Mouse (Mus musculus) embryonic facial prominence, embryonic 11.5 days (tissue): ENCODE measurements around the gene Pex11b. TPM values are rescaled to one million over a fixed set of nuclear protein-coding genes. Genes with fewer than 3 reads are reported as not detected.
"Not testable (repeated sequence)": the region's sequence is repeated elsewhere in the genome, so short reads cannot be mapped to it uniquely, and the experiment has no call there.

ENCODE experiments used
- ATAC-seq: fragments of 200-750 bp; cut with Nextera tagmentation; replicated peaks from 2 replicates; pipeline ENCODE4 v1.8.0; 2017; ENCODE audit warnings: low read depth; ENCODE audit not compliant: insufficient number of reproducible peaks, low FRiP score, low TSS enrichment
- DNase-seq: peaks from one replicate; pipeline ENCODE4 v3.0.0-alpha.2; 2015; ENCODE audit warnings: low spot score
- H3K27ac ChIP-seq: fragments of 300-500 bp; sonication (generic); replicated peaks from 2 replicates; pipeline ENCODE4 v1.5.1; 2014; ENCODE audit warnings: mild to moderate bottlenecking, low read depth, low read length, control low read depth
- H3K27me3 ChIP-seq: fragments of 300-500 bp; sonication (generic); 2 replicates; pipeline ENCODE4 v1.6.1; 2014; ENCODE audit warnings: mild to moderate bottlenecking, low read length, moderate library complexity, mixed read lengths; ENCODE audit not compliant: control insufficient read depth, insufficient read depth
- H3K36me3 ChIP-seq: fragments of 300-500 bp; sonication (generic); replicated peaks from 2 replicates; pipeline ENCODE4 v1.6.1; 2014; ENCODE audit warnings: low read depth, mild to moderate bottlenecking, low read length, moderate library complexity, mixed read lengths; ENCODE audit not compliant: control insufficient read depth, insufficient read depth
- H3K4me1 ChIP-seq: fragments of 300-500 bp; sonication (generic); 2 replicates; pipeline ENCODE4 v1.6.1; 2014; ENCODE audit warnings: low read length, mixed read lengths; ENCODE audit not compliant: control insufficient read depth, insufficient read depth
- H3K4me2 ChIP-seq: fragments of 300-500 bp; sonication (generic); 2 replicates; pipeline ENCODE4 v1.6.1; 2014; ENCODE audit warnings: low read depth, mild to moderate bottlenecking, control low read depth, low read length, moderate library complexity
- H3K4me3 ChIP-seq: fragments of 300-500 bp; sonication (generic); 2 replicates; pipeline ENCODE4 v1.5.1; 2014; ENCODE audit warnings: low read depth, low read length, control low read depth
- H3K9ac ChIP-seq: fragments of 300-500 bp; sonication (generic); replicated peaks from 2 replicates; pipeline ENCODE4 v1.6.1; 2014; ENCODE audit warnings: mild to moderate bottlenecking, control low read depth, low read length
- H3K9me3 ChIP-seq: fragments of 300-500 bp; sonication (generic); replicated peaks from 2 replicates; pipeline ENCODE4 v1.6.1; 2016; ENCODE audit warnings: mild to moderate bottlenecking, low read length, inconsistent platforms, mixed read lengths; ENCODE audit not compliant: control insufficient read depth
- WGBS: fragments of 180-500 bp; shearing (Covaris S2); extraction: QIAGEN DNeasy Blood & Tissue Kit; methylation state at CpG from one replicate; pipeline ENCODE4 v1.1.7; 2014; 5-methylcytosine and 5-hydroxymethylcytosine counted together
- polyA plus RNA-seq: library from polyadenylated mRNA; unstranded; fragments of >200 nt; fragmentation: Nextera tagmentation; extraction: Ambion mirVana; gene quantifications from 2 replicates; pipeline ENCODE4 v1.2.1, GENCODE M21; 2014

The Pex11b gene
- polyA plus RNA-seq, 1 experiment from 2014 or later: 54.7 TPM

DNA sequence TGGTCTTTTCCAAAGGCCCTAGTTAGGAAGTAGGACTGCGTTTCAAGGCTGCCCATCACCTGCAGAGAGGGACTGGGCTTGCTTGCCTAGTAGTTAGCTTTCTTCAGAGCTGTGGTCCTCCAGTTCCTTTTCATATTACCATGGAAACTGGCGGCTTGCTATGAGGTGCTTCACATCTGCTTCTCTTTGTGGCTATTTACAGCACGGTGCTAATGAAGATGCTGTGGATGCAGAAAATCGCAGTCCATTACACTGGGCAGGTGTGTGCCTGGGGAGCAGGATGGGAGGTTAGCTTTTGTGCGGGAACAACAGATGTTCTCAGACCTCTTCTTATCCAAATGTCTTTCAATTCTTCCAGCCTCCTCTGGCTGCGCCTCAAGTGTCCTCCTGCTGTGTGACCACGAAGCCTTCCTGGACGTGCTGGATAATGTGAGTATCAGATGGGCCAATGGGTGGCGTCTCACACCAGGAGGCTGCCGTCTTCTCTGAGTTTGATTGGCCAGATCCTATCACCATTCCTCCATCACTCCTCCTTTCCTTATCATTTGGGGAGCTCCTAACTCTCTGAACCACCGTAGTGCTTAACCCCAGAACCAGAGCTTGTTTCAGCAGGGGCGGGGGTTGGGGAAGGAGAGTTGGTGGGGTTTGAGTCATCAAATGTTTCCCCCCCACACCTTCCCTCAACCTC lies 45.2 kb downstream of the Pex11b start:
- no peak overlapping the region for H3K27ac ChIP-seq
- H3K4me3 ChIP-seq: no peak overlapping the region
- H3K9ac ChIP-seq: no peak overlapping the region
- no peaks in the 10 kb centered on the region for H3K9me3 ChIP-seq
- peaks cover 5% of the 10 kb centered on the region; the same call in 1 of the 2 replicates for H3K27me3 ChIP-seq
- ATAC-seq (no peak), DNase-seq (no peak)
- 16% methylated on average over 12 of the region's 12 CpGs for WGBS
- H3K4me2 ChIP-seq: no peak overlapping the region
- no peaks in the 10 kb centered on the region for H3K4me1 ChIP-seq
- no peaks in the 10 kb centered on the region for H3K36me3 ChIP-seq

- WGBS: 83% methylated on average over 3 of the region's 3 CpGs
- Histone ChIP-seq H3K27me3 (peaks cover 5% of the 10 kb centered on the region; the same call in 1 of the 2 replicates), H3K4me1 (no peaks in the 10 kb centered on the region)
Measured at GRCm38 (mm10) chr3:96683496-96683895, 48.3 kb downstream of the Pex11b start.

GRCm38 (mm10) chr3:96684151-96684821 lies 49.1 kb downstream of the Pex11b start:
- no peak overlapping the region for H3K27ac ChIP-seq
- H3K4me1 ChIP-seq: no peaks in the 10 kb centered on the region
- H3K9ac ChIP-seq: no peak overlapping the region
- ATAC-seq: no peak
- DNase-seq: no peak
- H3K9me3 ChIP-seq: no peaks in the 10 kb centered on the region
- H3K36me3 ChIP-seq: no peaks in the 10 kb centered on the region
- peak overlapping the region; percentile 30; the same call in 1 of the 2 replicates for H3K4me2 ChIP-seq
- H3K4me3 ChIP-seq: peak overlapping the region; percentile 14; the same call in 1 of the 2 replicates
- peaks cover 5% of the 10 kb centered on the region; the same call in 1 of the 2 replicates for H3K27me3 ChIP-seq
- WGBS: 52% methylated on average over 17 of the region's 17 CpGs

More at GRCm38 (mm10) chr3:96683496-96683895, 48.3 kb downstream of the Pex11b start:
- no peak overlapping the region for H3K4me2 ChIP-seq
- H3K27ac ChIP-seq: no peak overlapping the region
- ATAC-seq: no peak
- no peak for DNase-seq
- no peaks in the 10 kb centered on the region for H3K9me3 ChIP-seq
- no peak overlapping the region for H3K9ac ChIP-seq
- H3K36me3 ChIP-seq: no peaks in the 10 kb centered on the region
- H3K4me3 ChIP-seq: no peak overlapping the region

- DNase-seq: no peak
- H3K36me3 ChIP-seq: no peaks in the 10 kb centered on the region
- peak overlapping the region; percentile 14 for H3K4me3 ChIP-seq
- ATAC-seq: no peak
- H3K4me1 ChIP-seq: no peaks in the 10 kb centered on the region
- WGBS: 37% methylated on average over 28 of the region's 28 CpGs
- peak overlapping the region; percentile 19; the same call in 1 of the 2 replicates for H3K9ac ChIP-seq
- no peaks in the 10 kb centered on the region for H3K9me3 ChIP-seq
- no peak overlapping the region for H3K27ac ChIP-seq
- peak overlapping the region; percentile 30 for H3K4me2 ChIP-seq
- H3K27me3 ChIP-seq: peaks cover 5% of the 10 kb centered on the region; the same call in 1 of the 2 replicates
Measured at GRCm38 (mm10) chr3:96684822-96685156, 49.6 kb downstream of the Pex11b start.

DNA sequence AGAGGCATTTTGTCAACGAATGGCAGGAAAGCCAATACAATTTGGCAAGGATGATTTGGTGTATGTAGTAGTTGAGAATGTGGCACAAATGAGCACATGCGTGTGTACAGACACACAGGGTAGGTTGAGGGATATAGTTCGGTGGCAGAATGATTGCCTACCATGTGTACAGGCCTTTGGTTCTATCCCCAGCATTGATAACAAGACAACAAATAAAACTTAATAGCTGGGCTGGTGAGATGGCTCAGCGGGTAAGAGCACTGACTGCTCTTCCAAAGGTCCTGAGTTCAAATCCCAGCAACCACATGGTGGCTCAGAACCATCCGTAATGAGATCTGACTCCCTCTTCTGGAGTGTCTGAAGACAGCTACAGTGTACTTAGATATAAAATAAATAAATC lies 50.9 kb downstream of the Pex11b start:
- not testable (repeated sequence) for ATAC-seq, H3K36me3 ChIP-seq, H3K27me3 ChIP-seq, DNase-seq, H3K27ac ChIP-seq, H3K4me1 ChIP-seq, H3K4me3 ChIP-seq, H3K4me2 ChIP-seq, H3K9ac ChIP-seq, H3K9me3 ChIP-seq
- 88% methylated on average over 5 of the region's 5 CpGs for WGBS

- 84% methylated on average over 11 of the region's 11 CpGs for WGBS
- Histone ChIP-seq H3K9me3 (no peaks in the 10 kb centered on the region), H3K4me1 (no peaks in the 10 kb centered on the region), H3K9ac (no peak overlapping the region), H3K4me3 (no peak overlapping the region), H3K4me2 (no peak overlapping the region), H3K27me3 (peaks cover 5% of the 10 kb centered on the region; the same call in 1 of the 2 replicates), H3K27ac (no peak overlapping the region), H3K36me3 (no peaks in the 10 kb centered on the region)
- ATAC-seq: no peak
- DNase-seq: no peak
Measured at GRCm38 (mm10) chr3:96688854-96689253, 53.7 kb downstream of the Pex11b start.

GRCm38 (mm10) chr3:96690298-96690697 lies 55.1 kb downstream of the Pex11b start:
- no peak for DNase-seq
- Histone ChIP-seq H3K4me1 (no peaks in the 10 kb centered on the region), H3K27me3 (no peaks in the 10 kb centered on the region), H3K9me3 (no peaks in the 10 kb centered on the region), H3K36me3 (no peaks in the 10 kb centered on the region), H3K27ac (no peak overlapping the region), H3K4me3 (no peak overlapping the region), H3K9ac (no peak overlapping the region), H3K4me2 (no peak overlapping the region)
- WGBS: 55% methylated on average over 3 of the region's 3 CpGs
- ATAC-seq: no peak

GRCm38 (mm10) chr3:96692506-96692905 lies 57.3 kb downstream of the Pex11b start:
- peak; percentile 45 for DNase-seq
- WGBS: 20% methylated on average over 3 of the region's 3 CpGs
- Histone ChIP-seq H3K4me3 (no peak overlapping the region), H3K36me3 (no peaks in the 10 kb centered on the region), H3K4me2 (no peak overlapping the region), H3K27me3 (no peaks in the 10 kb centered on the region), H3K9me3 (no peaks in the 10 kb centered on the region), H3K4me1 (no peaks in the 10 kb centered on the region), H3K27ac (no peak overlapping the region), H3K9ac (no peak overlapping the region)
- no peak for ATAC-seq
